Mouse (Mus musculus) left cerebral cortex, postnatal 25 days (tissue): Measurements from ENCODE around the gene Kank1. TPM values are rescaled to one million over a fixed set of nuclear protein-coding genes. Genes with fewer than 3 reads are reported as not detected.

Experiments
- DNase-seq, 2 experiments: peaks; one replicate each; pipeline ENCODE4 v3.0.0; 2022; ENCODE audit warnings: low spot score in 2 of 2, mixed read lengths in 1 of 2
- intact Hi-C: fragments of 180-260 bp; cut with DNase I; formaldehyde crosslinking; loops from one replicate; pipeline ENCODE4 v1.15.1; 2025
- total RNA-seq, 2 experiments: library from RNA; stranded (reverse); gene quantifications; 2 replicates each; pipeline ENCODE4 v1.2.3; 2021

The Kank1 gene
- total RNA-seq, 2 experiments from 2014 or later = 18.7 to 18.9 TPM

- DNase-seq = no peak
- intact Hi-C loops = no loop called here
Measured at GRCm38 (mm10) chr19:25386679-25387470, 150.1 kb downstream of the Kank1 start.

GRCm38 (mm10) chr19:25387902-25388301 is 151.1 kb downstream of the Kank1 start:
- no peak for DNase-seq
- intact Hi-C loops = no loop called here

GRCm38 (mm10) chr19:25392135-25392534 is 155.4 kb downstream of the Kank1 start:
- intact Hi-C loops = no loop called here
- no peak for DNase-seq

- DNase-seq = peak in 1 of 2 experiments; percentile 46
- intact Hi-C loops = no loop called here
Measured at GRCm38 (mm10) chr19:25395035-25395434, 158.3 kb downstream of the Kank1 start.

DNA sequence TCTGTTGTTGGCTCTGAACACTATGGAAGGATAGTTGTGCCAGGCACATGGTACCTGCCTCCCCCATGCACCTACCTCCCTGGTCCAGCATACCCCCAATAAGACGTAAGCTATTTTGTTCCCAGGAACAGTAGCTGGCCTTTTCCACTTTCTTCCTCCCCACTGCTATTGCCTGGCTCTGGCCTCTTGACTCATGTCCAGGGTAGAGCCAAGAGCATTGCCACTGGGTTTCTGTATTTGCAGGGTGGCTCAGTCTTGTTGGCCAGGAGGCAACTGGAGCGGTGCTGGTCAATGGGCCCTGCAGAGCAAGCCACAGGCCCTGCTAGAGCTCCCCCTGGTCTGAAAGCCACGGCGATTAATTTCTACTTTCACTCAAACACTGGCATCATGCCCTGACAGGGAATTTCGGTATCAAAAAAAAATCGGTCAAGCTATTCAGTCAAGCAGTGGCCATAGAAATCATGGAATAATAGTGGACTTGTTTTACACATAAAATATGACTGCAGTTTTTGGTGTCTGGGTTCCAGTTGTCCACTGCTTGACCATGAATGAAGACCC is 160.0 kb downstream of the Kank1 start:
- intact Hi-C loops = no loop called here
- no peak for DNase-seq

DNA sequence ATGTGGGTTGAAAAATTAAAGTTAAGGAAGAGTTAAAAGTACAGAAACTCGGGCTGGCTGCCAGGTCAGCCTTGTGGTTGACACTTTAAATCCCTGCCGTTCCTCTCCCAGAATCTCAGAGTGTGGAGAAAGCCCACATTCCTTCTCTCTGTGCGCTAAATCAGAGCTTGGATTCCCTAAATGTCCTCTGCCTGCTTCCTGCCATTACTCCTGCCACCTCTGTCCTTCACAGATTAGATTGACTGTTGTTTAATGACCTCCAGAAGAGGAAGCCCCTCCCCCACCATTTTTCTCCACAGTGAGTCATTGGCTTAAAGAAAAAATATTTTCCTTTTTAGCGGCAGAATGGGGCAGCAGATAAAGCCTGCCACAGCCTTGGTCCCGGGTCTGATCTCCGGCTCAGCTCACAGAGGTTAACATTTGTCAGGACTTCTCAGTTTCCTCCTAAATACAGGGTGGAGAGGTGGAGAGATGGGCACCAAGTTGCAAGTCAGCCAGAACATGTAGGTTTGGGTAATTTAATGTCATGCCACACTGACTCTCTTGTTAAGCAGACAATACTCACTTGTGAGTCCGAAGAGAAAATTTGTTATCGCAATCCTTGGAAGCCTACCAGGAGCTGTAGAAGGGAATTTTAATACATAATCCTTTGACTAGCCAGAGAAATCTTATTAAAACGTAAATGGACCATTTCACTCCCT is 162.9 kb downstream of the Kank1 start:
- intact Hi-C loops = no loop called here
- DNase-seq = no peak

DNA sequence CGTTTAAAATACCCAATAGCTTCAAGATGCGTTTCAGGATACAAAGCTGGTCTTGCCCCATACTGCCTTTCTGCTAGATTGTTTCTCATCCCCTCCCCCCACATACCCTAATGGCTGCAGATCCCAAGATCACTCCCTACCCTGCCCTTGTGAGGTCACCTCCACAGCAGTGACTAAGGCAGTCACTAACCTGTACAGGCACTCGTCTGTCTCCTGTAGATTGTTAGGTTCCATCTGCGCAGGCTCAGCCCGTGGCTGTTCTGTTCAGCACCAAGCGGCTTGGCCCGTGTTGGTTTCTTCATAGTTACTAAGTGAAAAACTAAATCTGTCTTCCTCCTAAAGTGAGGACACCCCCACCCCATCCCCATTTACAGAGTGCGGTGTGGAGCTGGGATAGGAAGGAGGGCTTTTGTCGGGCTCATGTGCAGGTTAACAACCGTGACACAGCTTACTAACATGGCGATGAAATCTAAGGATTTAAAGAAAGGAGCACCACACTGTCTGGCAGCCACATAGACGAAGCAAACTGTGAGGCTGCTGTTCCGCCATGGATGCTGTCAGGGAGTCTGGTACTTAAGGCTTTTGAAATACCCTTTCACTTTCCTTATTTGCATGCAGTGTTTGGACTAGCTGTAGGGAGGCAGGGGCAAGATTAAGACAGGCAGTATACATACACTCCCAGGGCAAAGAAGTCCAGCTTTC is 163.6 kb downstream of the Kank1 start:
- intact Hi-C loops = no loop called here
- no peak for DNase-seq

GRCm38 (mm10) chr19:25401521-25401920 is 164.7 kb downstream of the Kank1 start:
- intact Hi-C loops = no loop called here
- DNase-seq = no peak

DNA sequence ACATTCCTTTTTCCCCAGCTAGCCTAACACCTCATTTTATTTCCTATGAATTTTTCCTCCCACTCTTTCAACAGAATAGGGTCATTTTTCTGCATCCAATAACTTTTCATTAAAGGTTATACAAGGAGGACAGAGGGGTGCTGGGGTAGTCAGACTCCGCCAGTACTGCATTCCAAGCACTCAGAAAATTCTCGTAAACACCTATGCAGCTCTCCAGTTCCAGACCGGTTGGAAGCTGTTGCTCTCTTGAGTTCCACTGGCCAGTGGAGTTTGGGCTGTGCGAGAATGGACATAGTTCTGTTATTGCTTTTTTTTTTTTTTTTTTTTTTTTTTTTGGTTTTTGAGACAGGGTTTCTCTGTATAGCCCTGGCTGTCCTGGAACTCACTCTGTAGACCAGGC is 167.4 kb downstream of the Kank1 start:
- intact Hi-C loops = no loop called here
- DNase-seq = no peak

DNA sequence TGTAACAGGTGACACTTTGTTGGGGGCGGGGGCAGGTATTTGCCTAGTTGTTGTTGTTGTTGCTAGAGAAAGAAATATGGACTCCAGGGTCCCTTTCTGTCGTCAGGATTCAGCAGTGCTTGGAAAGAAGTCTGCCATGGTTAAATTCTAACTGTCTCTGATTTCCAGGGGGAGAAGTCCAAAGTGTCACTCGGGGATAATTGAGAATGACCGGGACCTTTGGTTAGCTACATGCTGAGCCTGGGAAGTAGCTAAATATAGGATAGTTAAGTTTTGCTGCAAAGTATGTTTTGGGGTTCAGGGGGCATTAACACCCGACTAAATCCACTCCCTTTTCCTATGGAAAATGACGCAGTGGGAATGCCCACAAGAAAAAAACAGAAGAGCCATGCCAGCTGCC is 169.2 kb downstream of the Kank1 start:
- intact Hi-C loops = no loop called here
- DNase-seq = no peak

DNA sequence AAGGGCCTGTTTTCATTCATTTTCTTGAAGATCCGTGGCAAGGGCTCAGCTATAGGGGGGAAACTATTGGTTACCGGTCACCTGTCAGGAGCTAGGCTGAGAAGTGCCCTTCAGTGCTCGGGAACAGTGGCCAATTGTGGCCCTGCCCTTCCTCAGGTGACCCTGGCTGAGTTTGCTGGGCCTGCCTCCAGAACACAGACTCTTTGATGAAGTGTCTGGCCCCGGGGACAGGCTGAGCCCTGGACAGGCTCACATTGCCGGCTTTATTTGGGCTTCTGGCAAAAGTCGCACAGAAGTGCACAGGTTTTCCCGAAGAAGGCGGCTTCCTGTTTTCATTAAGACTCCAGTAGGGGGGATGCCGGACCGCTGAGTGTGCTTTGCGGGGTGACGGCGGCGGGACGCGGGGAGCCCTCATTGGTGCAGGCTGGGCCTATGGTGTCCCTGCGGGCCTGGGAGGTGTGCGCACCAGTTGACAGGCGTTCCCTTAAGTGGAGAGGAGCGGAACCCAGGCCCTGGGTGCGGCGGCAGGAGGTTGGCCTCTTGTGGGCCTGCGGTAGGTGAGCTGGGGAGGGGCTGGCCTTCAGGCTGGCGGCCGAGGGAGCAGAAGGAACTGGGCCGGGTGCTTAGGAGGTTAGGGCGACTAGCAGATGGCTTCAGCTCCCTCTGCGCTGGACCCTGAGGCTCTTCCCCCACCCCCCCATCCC is 169.9 kb downstream of the Kank1 start:
- intact Hi-C loops = no loop called here
- peak; percentile 39 to 63 for DNase-seq

- intact Hi-C loops = no loop called here
- no peak for DNase-seq
Measured at GRCm38 (mm10) chr19:25407185-25407886, 170.6 kb downstream of the Kank1 start.

GRCm38 (mm10) chr19:25407887-25408236 is 171.1 kb downstream of the Kank1 start:
- DNase-seq = no peak
- intact Hi-C loops = no loop called here

GRCm38 (mm10) chr19:25409239-25409638 is 172.5 kb downstream of the Kank1 start:
- intact Hi-C loops = no loop called here

GRCm38 (mm10) chr19:25411353-25411752 is 174.6 kb downstream of the Kank1 start:
- DNase-seq = peak; percentile 14 to 59
- intact Hi-C loops = no loop called here

More at GRCm38 (mm10) chr19:25409239-25409638, 172.5 kb downstream of the Kank1 start:
- DNase-seq = no peak

GRCm38 (mm10) chr19:25415448-25415847 is 178.7 kb downstream of the Kank1 start:
- DNase-seq = no peak
- intact Hi-C loops = no loop called here

- DNase-seq = no peak
- intact Hi-C loops = no loop called here
Measured at GRCm38 (mm10) chr19:25417671-25418070, 180.9 kb downstream of the Kank1 start.

DNA sequence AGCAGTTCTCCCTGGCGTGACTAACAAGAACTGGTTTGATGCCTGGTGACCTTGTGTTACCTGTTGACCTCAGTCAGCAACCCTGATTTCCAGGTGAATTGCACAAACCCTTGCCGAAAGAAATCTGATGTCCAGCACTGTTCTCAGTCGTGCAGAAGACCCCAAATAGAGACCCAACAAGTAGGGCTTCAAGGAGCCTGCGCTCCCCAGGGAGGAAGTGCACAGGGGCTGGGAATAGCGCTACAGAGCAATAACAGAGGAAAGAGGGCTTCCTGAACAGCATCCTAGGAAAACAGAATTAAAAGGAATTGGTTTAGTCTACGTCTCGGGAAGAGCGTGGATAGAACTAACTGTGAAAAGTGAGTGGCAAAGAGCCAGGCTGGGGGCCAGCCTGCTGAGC is 183.2 kb downstream of the Kank1 start:
- peak in 1 of 2 experiments; percentile 24 for DNase-seq
- intact Hi-C loops = no loop called here

GRCm38 (mm10) chr19:25422096-25422495 is 185.3 kb downstream of the Kank1 start:
- DNase-seq = no peak
- intact Hi-C loops = no loop called here
